Mouse (Mus musculus) cerebellum, postnatal 10 days (tissue): ENCODE results near the gene Ano10.

Source experiments
- DNase-seq, 2 experiments: peaks; one replicate each; pipeline ENCODE4 v3.0.0; 2021; ENCODE audit warnings: mixed read lengths in 2 of 2

The Ano10 gene

DNA sequence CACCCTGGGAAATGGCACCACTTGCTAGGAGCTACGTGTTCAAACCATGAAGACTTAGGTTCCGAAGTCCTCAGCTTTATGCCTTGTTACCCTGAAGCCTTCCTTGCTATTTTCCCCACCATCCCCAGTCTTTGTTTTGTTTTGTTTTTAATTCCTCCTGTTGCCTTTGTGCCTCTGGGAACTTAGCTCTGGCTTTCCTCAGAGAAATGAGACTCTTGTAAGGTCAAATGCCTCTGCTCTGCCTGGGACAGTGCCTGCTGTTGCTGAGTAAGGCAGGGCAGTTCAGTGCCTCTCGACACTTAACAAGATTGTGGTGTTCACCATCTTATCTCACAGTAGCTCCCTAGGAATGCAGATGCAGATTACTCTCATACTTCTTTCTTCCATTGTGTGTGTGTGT is 140.8 kb downstream of the Ano10 start:
- DNase-seq = no peak

DNA sequence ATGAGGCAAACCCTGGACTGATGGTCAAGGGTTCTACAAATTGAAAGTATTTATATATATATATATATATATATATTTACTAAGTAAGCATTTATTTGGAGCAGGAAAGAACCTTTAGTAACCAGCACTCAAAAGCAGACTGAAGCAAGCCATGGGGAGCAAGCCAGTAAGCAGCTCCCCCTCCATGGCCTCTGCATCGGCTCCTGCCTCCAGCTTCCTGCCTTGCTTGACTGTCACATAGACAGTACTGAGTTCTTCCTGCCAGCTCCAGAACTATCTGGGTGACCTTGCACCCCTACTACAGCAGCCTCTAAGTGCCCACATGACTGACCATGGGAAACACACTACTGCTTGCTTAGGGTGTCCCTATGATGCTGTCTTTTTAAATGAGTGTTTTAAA is 141.7 kb downstream of the Ano10 start:
- no peak for DNase-seq

DNA sequence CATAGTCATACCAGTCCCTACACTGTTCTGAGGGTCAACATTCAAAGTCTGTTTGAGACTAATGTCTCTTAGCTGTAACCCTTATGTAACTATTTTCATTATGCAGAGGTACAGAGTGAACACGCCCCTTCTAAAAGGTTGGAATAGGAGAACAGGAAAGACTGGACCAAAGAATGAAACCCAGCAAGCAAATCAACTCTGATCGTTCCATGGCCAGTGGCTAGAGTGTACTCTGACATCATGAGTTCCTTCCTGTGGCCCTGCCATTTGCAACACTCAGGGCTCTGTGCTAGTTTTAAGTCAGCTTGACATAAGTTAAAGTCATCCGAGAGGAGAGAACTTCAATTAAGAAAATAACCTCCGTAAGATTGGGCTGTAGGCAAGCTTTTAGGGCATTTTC is 142.2 kb downstream of the Ano10 start:
- no peak for DNase-seq

DNA sequence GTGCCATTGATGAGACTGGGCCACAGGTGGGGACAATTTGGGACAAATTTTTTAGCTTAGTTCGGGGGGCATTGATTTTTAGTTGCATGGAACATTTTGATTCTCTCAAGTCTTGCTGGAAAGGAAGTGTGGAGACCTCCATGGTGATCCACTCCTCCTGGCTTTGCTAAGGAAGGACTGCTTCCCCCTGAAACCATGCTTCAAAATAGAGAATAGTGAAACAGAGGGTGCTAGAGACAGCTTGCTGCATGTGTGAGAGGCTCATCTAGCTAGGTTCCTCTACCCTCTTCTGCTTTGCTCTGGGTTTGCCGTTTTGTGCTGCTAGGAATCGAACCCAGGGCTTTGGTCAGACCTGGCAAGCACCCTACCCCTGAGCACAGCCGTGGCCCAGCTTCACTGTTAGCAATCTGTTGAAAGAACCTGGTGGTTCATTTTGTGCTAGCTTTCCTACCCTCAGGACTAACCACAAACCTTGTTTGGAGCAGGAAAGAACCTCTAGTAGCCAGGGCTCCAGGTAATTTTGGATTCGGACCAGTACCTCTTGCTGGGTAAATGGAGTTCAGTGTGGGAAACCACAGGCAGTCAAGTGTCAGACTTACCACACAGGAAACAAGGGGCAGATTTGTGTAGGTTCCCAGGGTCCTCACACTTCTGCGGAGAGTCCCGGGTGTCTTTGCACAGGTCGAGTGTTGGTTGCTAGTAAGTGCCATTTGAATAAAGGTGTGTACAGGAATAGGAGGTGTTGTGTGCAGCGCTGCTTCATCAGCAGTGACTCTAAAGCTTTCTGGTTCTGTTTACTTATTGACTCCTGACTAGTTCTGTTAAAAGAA is 144.0 kb downstream of the Ano10 start:
- DNase-seq = no peak

DNA sequence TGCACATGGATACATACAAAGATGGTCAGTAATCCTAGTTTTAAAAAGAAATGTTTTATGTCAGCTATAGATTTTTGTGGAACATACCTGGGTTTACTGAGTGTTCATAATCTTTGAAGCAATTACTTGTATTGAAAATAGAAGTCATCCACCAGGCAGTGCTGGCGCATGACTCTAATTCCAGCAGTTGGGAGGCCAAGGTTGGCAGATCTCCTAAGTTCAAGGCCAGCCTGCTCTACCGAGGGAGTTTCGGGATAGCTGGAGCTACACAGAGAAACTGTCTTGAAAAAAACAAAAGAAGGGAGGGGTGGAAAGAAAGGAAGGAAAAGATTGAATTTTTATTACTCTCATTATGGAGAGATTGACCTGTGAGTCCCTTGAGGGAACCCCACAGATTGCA is 145.9 kb downstream of the Ano10 start:
- no peak for DNase-seq

DNA sequence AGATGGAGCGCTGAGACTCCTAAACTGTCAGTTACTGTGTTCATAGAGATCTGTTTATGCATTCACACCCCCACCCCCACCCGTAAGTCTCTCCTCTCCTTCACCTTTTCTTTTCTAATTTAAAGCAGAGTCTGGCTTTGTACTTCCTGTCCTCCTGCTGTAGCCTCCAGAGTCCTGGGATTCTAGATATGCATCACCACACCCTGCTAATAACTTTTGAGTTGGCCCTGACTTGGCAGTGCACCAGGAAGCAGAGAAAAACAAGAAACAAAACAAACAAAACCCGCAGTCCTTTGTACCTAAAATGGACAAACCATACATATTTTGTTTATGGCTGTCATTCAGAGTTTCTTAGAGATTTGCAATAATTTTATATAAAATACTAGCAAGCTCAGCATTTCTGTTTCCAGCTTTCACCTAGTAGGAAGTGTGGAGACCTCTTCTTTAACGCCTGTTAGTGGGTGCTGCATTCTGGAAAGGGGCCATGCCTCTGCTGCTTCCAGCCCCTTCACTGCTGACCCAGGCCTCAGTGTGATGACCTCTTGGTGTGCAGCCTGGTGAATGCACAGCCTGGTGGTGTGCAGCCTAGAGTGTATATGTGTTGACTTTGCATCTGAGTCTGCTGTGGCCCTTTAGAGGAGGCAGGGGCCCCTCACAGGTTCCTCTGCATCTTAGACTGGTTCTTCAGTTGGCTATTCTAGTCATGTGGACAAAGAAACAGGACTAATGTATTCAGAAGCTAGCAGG is 147.9 kb downstream of the Ano10 start:
- DNase-seq = no peak

DNA sequence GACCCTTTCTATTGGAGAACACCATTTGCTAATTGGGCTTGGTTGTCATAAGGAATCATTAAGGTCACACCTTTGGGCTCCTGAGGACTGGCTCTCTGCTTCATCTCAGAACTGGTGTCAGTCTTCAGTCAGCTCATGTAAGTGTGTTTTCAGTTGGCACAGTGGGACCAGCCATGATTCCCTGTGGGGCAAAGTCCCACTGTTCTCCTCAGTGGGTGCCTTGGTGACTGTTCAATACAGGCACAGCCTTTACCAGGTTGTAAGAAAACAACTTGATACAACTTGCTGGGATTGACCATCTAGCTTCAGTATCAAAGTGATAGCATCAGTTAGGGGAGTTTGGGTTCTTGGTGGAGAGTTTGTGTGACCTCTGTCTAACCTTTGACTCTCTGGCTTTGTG is 148.5 kb downstream of the Ano10 start:
- DNase-seq = no peak

DNA sequence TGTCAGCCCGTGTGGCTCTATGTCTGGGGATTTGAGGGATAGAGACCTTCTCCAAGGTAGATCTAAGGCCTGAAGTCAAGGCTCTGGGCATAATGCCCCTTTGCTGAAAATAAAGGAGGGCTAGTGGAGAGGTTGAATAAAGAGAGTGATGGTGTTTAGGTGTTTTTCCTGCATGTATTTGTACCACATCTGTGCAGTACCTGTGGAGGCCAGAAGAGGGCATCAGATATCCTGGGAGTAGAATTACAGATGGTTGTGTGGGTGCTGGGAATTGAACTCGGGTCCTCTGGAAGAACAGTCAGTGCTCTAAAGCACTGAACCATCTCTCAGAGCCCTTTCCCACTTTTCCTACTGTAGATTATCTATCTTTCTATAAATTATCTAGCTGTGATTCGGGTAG is 149.4 kb downstream of the Ano10 start:
- DNase-seq = no peak

DNA sequence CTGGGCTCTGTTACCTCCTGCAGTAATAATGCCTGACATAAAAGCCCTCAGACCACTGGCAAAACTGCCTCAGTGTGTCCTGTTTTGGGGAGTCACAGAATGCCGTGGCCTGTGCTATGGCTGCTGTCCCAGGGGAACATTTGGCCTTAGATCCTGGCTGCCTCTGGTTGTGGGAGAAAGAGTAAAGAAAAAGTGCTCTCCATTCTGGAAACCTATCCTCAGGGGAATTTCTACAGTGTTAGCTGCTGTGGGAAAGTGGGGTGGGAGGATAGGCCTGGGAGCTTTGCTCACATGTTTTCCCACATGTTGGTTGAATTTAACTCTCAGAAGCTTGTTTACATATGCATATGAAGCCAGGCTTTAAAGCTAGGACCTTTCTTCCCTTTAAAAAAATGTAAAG is 151.0 kb downstream of the Ano10 start:
- DNase-seq = no peak

DNA sequence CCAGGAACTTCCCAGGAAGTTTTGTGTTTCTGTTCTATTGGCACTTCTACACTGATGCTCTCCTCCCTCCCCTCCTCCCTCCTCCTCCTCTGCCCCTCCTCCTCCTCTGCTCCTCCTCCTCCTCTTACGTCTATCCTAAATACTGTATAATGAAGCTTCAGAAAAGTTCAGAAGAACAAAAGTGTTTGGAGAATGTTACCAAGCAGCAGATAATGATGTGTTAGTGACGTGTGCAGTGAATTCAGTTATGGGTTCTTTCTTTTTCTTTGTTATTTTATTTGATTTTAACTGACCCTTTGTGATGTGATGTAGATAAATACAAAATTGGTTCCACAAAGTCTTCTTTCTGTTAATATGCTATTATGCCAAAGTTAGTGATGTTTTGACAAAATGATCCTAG is 155.0 kb downstream of the Ano10 start:
- no peak for DNase-seq

DNA sequence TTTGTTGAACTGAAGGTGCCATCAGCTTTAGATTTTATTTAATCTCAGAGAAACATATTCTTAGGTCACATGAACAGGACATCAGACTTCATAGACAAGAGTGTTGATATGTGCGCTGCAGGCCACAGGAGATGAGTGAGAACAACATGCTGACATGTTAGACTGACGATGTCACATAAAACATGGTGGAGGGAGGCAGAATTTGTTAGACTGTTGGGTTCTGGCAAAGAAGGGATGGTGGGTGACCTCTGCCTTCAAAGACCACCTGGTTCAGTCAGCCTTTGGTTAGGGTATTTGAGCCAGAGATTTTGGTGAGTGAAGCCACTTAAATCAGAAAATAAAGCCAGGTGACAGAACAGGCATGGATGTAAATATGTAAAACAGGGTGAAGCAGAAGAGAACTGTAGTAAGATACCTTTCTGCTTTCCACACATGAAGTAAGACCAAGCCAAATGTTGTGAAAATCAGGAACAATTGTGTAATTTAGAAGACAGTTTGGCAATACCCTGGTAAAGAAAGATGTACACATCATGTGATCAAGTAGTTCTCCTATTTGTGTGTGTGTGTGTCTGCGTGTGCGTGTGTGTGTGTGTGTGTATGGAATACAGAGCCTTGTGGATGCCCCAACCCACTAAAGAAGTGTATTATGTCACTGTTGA is 155.7 kb downstream of the Ano10 start:
- DNase-seq = no peak

DNA sequence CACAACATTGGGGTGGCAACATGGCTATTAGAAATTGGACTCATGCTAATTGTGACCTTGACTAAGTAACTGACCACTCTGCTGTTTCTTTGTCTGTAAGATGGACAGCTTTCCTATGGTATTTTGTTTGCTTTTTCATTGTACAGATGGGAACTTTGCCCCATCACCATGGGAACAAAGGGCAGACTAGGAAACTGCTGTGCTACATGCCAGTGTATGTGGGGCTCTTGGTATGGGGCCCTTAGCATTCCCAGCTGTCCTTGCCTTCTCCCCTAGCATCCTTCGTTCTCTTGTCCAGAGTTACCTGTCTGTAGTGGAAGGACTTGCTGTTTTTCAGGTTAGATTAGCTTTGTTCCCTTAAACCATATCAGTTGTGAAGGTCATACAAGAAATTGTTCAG is 156.3 kb downstream of the Ano10 start:
- no peak for DNase-seq

DNA sequence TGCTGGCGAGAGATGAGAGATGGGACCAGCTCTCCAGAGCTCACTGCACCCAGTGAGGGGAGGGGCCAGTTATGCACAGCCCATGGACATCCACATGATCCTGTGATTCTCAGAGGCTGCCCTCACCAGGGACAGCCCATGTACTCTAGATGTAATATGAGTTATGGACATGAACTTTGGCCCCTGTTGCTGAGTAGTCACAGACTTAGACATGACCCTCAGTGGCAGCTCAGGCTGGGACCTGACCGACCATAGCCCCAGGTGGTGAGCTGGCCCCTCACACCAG is 158.4 kb downstream of the Ano10 start:
- no peak for DNase-seq

DNA sequence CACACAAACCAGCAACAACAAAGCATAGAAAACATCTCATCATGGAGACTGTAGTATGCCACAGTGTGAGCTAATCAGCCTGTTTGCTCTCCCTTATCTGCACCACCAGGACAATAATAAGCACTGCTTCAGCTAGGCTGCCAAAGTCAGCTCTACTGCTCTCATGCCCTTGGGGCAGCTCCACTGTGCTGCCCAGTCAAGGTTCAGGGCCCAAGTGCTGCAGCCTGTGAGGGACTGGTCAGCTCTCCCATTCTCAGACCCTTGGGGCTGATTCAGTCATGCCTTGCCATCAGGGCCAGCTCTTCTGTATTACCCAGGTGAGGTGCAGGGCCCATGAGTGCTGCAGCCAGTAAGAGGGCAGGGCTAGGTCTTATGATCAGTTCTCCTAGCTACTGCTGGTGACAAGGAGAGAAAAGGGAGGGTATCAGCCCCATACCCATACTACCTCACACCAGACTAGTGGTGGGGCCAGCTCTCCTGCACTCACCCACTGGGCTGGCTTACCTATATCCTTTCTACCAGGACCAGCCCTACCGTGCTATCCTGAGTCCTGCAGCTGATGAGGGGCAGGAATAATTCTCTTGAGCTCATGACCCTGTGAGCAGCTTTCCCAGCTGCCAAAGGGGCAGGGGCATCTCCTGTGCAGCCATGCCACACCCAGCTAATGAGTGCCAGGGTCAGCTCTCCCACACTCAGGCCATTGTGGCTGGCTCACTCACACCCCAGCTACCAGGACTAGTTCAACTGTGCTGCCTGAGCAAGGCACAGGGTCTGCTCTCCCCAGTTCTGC is 158.9 kb downstream of the Ano10 start:
- DNase-seq = no peak

DNA sequence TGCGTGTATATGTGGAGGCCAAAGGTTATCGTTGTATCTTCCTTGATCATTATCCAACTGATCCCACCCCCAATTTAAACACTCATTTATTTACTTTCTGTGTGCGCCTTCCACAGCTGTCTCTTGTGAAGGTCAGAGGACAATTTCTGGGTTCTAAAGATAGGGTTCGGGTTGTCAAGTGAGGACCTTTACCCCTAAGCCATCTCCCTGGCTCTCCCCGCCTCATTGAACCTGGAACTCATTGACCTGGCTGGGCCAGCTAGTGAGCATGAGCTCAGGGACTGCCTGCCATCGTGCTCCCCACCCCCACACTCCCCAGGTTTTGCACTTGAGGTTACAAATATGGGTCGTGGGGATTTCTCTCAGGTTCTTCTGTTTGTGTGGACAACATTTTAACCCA is 162.1 kb downstream of the Ano10 start:
- DNase-seq = no peak

DNA sequence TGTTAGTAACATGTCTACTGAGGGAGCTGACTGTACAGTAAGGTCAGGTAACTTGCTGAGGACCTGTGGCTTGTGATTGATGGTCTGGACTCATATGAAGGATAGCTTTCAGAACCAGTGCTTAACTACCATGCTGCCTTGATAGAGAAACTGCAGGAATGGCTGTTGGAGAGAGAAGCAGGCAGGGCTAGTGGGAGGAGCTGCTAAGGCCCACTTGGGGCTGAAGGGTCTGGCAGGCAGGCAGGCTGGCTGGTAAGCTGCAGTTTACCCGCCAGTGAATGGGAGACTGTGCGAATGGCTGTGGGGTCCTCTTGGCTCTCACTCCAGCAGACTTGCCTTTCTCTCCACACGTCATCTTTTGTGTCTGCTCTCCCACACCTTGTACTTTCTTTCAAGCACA is 163.6 kb downstream of the Ano10 start:
- DNase-seq = peak; percentile 19 to 30

DNA sequence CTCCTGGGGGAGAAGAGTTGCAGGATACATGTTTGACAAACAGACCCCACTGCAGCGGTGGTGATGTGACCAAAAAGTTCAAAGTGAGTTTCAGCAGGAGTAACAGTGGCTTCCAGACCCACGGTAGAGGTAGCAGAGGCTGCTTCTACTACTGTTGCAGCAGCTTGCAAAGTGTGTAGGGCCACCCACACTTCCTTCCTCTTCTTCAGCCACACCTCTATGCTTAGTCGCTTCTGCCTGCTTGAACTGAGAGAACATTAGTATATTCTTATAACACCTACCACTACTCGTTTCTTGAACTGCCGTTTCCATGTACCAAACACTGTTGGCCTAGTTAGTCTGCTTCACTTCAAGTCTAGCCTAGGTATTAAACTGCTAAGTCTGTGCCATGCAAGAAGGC is 165.5 kb downstream of the Ano10 start:
- DNase-seq = no peak

DNA sequence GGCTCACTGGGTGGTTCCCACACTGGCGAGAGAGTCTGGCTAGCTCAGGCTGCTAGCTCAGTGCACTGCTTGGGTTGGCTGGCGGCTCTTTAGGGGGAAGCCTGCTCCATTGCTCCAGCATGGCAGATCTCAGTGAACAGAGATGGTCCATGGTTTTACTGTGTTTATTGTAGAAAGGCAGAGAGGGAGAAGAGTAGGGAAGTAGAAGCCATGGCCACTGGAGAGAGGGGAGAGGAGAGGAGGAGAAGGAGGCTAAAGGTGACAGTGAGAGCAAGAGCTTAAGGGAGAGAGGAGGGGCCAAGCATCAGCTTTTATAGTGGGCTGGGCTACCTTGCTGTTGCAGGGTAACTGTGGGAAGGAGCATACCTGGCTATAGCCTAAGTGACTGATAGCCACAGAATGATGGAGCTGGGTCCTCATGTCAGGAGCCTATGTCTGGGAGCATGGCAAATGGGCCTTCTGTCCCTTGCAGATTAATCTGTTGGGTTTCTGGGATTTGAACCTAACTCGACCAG is 166.9 kb downstream of the Ano10 start:
- DNase-seq = no peak

DNA sequence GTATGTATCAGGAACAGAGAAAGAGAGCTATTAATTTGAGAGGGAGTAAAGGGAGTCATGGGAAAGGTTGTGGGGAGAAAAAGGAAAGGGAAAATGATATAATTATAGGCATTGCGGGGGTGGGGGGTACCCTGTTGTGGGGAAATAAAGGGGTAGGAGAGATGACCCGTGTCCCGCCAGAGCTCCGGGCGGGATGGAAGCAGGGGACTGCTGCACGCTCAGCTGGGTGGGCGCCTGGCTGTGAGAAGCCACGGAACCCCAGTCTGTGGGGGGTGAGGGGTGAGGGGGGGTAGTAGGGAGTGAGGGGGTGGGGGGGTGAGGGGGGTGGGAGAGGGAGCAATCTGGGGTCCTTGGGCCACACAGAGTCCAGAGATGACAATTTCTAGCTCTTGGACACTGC is 167.4 kb downstream of the Ano10 start:
- no peak for DNase-seq
